Mouse (Mus musculus) stomach, embryonic 16.5 days (tissue): ENCODE results near the gene Acy3. TPM values are rescaled to one million over a fixed set of nuclear protein-coding genes. Genes with fewer than 3 reads are reported as not detected.
"Not testable (repeated sequence)": the region's sequence is repeated elsewhere in the genome, so short reads cannot be mapped to it uniquely, and the experiment has no call there.

Experiments
- ATAC-seq: fragments of 200-750 bp; cut with Nextera tagmentation; 2 replicates; pipeline ENCODE4 v1.8.0; 2017; ENCODE audit warnings: moderate number of reproducible peaks, moderate TSS enrichment; ENCODE audit not compliant: insufficient read depth, low FRiP score
- H3K27ac ChIP-seq: fragments of 300-500 bp; sonication (generic); 2 replicates; pipeline ENCODE4 v1.5.1; 2014; ENCODE audit warnings: low read length
- H3K27me3 ChIP-seq: fragments of 300-500 bp; sonication (generic); 2 replicates; pipeline ENCODE4 v1.6.1; 2014; ENCODE audit warnings: low read length, control low read depth, mixed read lengths; ENCODE audit not compliant: control insufficient read depth, insufficient read depth
- H3K36me3 ChIP-seq: fragments of 300-500 bp; sonication (generic); 2 replicates; pipeline ENCODE4 v1.6.1; 2014; ENCODE audit warnings: low read length; ENCODE audit not compliant: control insufficient read depth, insufficient read depth
- H3K4me1 ChIP-seq: fragments of 300-500 bp; sonication (generic); 2 replicates; pipeline ENCODE4 v1.6.1; 2014; ENCODE audit warnings: low read length, control low read depth, mixed read lengths; ENCODE audit not compliant: control insufficient read depth, insufficient read depth
- H3K4me2 ChIP-seq: fragments of 300-500 bp; sonication (generic); 2 replicates; pipeline ENCODE4 v1.6.1; 2014; ENCODE audit warnings: low read depth, low read length, mixed read lengths
- H3K4me3 ChIP-seq: fragments of 300-500 bp; sonication (generic); replicated peaks from 2 replicates; pipeline ENCODE4 v1.5.1; 2014; ENCODE audit warnings: mild to moderate bottlenecking, low read length
- H3K9ac ChIP-seq: fragments of 300-500 bp; sonication (generic); 2 replicates; pipeline ENCODE4 v1.6.1; 2014; ENCODE audit warnings: low read length
- H3K9me3 ChIP-seq: fragments of 300-500 bp; sonication (generic); replicated peaks from 2 replicates; pipeline ENCODE4 v1.6.1; 2016; ENCODE audit warnings: low read length, control low read depth; ENCODE audit not compliant: control insufficient read depth
- WGBS: fragments of 180-500 bp; shearing (Covaris S2); extraction: QIAGEN DNeasy Blood & Tissue Kit; methylation state at CpG from one replicate; pipeline ENCODE4 v1.1.7; 2014; 5-methylcytosine and 5-hydroxymethylcytosine counted together
- polyA plus RNA-seq: library from polyadenylated mRNA; unstranded; fragments of >200 nt; fragmentation: Nextera tagmentation; extraction: Ambion mirVana; gene quantifications from 2 replicates; pipeline ENCODE4 v1.2.1, GENCODE M21; 2015

Acy3 gene
- polyA plus RNA-seq, 1 experiment from 2014 or later, result 10.2 TPM

GRCm38 (mm10) chr19:3952099-3952498 lies 34.3 kb upstream of the Acy3 start:
- H3K4me1 ChIP-seq, result no peaks in the 10 kb centered on the region
- H3K27me3 ChIP-seq, result no peaks in the 10 kb centered on the region
- no peaks in the 10 kb centered on the region for H3K36me3 ChIP-seq
- H3K9ac ChIP-seq, result no peak overlapping the region
- H3K27ac ChIP-seq, result no peak overlapping the region
- H3K9me3 ChIP-seq, result no peaks in the 10 kb centered on the region
- no peak overlapping the region for H3K4me2 ChIP-seq
- no peak for ATAC-seq
- no peak overlapping the region for H3K4me3 ChIP-seq
- WGBS, result 28% methylated on average over 1 of the region's 1 CpGs

- no peaks in the 10 kb centered on the region for H3K27me3 ChIP-seq
- no peaks in the 10 kb centered on the region for H3K4me1 ChIP-seq
- WGBS, result 67% methylated on average over 3 of the region's 3 CpGs
- H3K4me3 ChIP-seq, result no peak overlapping the region
- no peaks in the 10 kb centered on the region for H3K36me3 ChIP-seq
- no peak overlapping the region for H3K4me2 ChIP-seq
- H3K27ac ChIP-seq, result no peak overlapping the region
- ATAC-seq, result no peak
- H3K9me3 ChIP-seq, result no peaks in the 10 kb centered on the region
- H3K9ac ChIP-seq, result no peak overlapping the region
Observed at GRCm38 (mm10) chr19:3955033-3955432, 31.3 kb upstream of the Acy3 start.

DNA sequence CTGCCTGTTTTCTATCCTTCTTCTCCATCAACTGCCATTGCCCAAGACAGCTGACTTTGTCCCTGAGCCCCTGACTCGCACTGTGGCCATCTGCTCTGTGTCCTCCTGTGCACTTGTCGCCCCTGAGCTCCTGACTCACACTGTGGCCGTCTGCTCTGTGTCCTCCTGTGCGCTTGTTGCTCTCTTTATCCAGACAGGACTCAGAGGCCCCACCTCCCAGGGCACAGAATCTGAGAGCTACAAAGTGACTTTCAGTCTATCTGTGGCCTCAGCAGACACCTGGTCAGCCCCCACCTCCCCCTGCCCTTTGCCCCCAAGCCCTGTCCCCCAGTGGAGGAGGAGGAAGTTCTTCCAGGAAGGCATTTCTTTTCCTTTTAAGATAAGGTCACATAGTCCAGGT lies 30.6 kb upstream of the Acy3 start:
- no peaks in the 10 kb centered on the region for H3K36me3 ChIP-seq
- H3K9me3 ChIP-seq, result no peaks in the 10 kb centered on the region
- no peak overlapping the region for H3K9ac ChIP-seq
- WGBS, result 35% methylated on average over 4 of the region's 4 CpGs
- no peak overlapping the region for H3K4me2 ChIP-seq
- no peaks in the 10 kb centered on the region for H3K4me1 ChIP-seq
- ATAC-seq, result no peak; the same call in 1 of the 2 replicates
- H3K27ac ChIP-seq, result no peak overlapping the region
- H3K4me3 ChIP-seq, result no peak overlapping the region
- no peaks in the 10 kb centered on the region for H3K27me3 ChIP-seq

DNA sequence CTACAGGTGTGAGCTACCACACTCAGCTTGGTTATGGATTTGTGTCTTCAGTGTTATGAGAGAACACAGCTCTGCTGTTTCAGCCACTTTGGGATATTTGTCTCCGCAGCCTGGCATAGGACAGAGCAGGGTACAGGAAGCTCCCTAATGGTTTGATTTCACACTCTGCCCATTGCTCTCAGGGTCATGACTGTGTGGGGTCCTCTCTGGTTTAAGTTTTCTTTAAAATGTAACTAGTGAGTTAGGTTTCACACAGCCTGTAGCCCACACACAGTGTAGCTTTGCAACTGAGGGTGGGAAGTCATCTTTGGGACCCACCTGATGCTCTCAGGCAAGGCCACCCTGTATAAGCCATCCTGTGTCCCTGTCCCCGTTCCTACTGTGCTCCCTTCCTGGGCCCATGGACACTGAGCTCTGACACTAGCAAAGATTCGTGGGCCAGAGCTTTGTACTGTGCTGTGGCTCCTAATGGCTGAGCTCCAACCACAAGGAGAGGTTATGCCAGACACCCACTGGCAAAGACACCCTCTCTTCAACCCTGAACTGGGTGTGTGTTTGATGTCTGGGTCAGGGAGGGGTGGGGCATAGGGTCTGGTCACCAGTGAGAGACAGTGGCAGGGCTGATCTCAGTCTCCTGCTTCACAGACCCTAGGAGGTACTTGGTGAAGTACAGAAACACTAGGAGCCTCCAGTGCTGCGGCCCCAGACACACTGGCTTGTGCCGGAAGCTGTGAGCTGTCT lies 28.9 kb upstream of the Acy3 start:
- not testable (repeated sequence) for H3K4me2 ChIP-seq, H3K36me3 ChIP-seq, H3K4me1 ChIP-seq, ATAC-seq, H3K27ac ChIP-seq, H3K9me3 ChIP-seq, H3K27me3 ChIP-seq, H3K9ac ChIP-seq, H3K4me3 ChIP-seq
- WGBS, result 69% methylated on average over 5 of the region's 5 CpGs

DNA sequence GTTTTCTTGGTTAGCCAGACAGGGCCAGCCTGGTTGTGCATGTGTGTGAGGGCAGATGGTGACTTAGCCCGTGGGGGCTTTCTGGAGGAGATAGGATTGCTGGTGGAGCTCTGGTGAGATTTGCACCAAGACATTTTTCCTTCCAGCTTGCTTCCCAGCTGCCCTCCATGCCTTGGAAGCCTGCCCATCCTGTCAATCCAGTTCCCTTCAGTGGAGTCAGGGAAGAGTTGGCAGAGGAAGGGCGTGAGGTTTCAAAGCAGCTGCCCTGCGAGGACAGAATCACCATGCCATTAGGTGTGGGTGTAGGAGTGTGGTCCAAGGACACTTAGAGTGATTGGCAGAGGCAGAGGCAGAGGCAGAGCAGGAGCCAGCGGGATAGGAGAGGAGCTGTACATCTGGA lies 27.9 kb upstream of the Acy3 start, which contains the start of gene Aldh3b3:
Gene Aldh3b3 (plus strand): TSS at position 176 of the 400 bp plus-strand sequence.
- Histone ChIP-seq H3K4me2 (no peak within 1 kb of the TSS), H3K4me3 (no peak within 1 kb of the TSS), H3K4me1 (no peaks in the 10 kb centered on the region), H3K9me3 (no peaks in the 10 kb centered on the region), H3K27me3 (no peaks in the 10 kb centered on the region), H3K9ac (no peak within 1 kb of the TSS; the same call in 1 of the 2 replicates), H3K27ac (no peak within 1 kb of the TSS), H3K36me3 (no peaks in the 10 kb centered on the region)
- no peak for ATAC-seq
- 58% methylated on average over 4 of the region's 4 CpGs for WGBS

GRCm38 (mm10) chr19:3959030-3959429 lies 27.3 kb upstream of the Acy3 start:
- Histone ChIP-seq H3K27me3 (no peaks in the 10 kb centered on the region), H3K36me3 (no peaks in the 10 kb centered on the region), H3K9me3 (no peaks in the 10 kb centered on the region), H3K4me1 (no peaks in the 10 kb centered on the region), H3K4me3 (no peak overlapping the region), H3K4me2 (no peak overlapping the region), H3K9ac (no peak overlapping the region), H3K27ac (no peak overlapping the region)
- ATAC-seq, result no peak

DNA sequence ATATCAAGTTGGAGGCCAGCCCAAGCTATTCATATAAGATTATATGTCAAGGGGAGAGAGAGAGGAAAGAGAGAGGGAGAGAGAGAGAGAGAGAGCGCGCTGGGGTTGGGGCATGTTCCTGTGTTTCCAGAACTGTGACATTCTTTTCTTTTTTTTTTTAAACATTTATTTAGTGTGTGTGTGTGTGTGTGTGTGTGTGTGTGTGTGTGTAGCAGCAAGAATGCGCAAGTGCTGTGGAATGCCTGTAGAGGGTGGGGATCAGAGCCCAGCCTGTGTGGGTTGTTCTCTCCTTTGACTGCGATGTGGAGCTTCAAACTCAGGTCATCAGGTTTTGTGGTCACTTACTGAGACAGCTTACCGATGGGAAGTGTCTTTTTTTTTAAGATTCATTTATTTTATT lies 26.2 kb upstream of the Acy3 start:
- WGBS, result 65% methylated on average over 5 of the region's 5 CpGs
- Histone ChIP-seq H3K36me3 (no peaks in the 10 kb centered on the region), H3K27me3 (no peaks in the 10 kb centered on the region), H3K4me2 (no peak overlapping the region), H3K4me3 (no peak overlapping the region), H3K4me1 (no peaks in the 10 kb centered on the region), H3K27ac (no peak overlapping the region), H3K9ac (no peak overlapping the region), H3K9me3 (no peaks in the 10 kb centered on the region)
- ATAC-seq, result no peak

GRCm38 (mm10) chr19:3961805-3962204 lies 24.6 kb upstream of the Acy3 start:
- not testable (repeated sequence) for H3K27me3 ChIP-seq, H3K9me3 ChIP-seq, H3K4me3 ChIP-seq, H3K36me3 ChIP-seq, H3K27ac ChIP-seq, H3K4me1 ChIP-seq, ATAC-seq, H3K4me2 ChIP-seq, H3K9ac ChIP-seq
- WGBS, result 78% methylated on average over 6 of the region's 6 CpGs

DNA sequence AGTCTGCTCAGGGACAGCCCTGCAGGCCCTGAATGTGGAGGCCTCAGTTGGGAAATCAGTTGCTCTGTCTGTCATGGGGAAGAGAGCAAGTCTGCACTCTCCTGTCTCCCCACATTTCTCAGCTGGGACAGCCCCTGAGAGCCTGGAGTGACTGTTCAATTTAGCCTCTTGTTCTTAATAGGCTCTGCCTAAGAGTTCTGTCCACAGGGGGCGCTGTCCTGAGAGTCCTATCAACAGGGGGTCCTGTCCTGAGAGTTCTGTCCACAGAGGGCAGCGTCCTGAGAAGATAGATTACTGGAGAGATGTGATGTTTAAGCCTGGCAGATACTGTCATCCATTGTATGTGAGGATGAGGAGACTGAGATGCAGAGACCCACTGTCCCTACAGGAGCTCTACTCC lies 23.9 kb upstream of the Acy3 start:
- Histone ChIP-seq H3K4me3 (no peak overlapping the region), H3K9me3 (no peaks in the 10 kb centered on the region), H3K27me3 (no peaks in the 10 kb centered on the region), H3K4me2 (no peak overlapping the region), H3K36me3 (no peaks in the 10 kb centered on the region), H3K27ac (no peak overlapping the region), H3K9ac (no peak overlapping the region), H3K4me1 (no peaks in the 10 kb centered on the region)
- WGBS, result 13% methylated on average over 2 of the region's 2 CpGs
- ATAC-seq, result no peak
